Mouse (Mus musculus): Measurements from ENCODE around the gene Carmil1. TPM values are rescaled to one million over a fixed set of nuclear protein-coding genes. Genes with fewer than 3 reads are reported as not detected.

Gene Carmil1
- polyA plus RNA-seq, 1 experiment: 23.3 TPM

GRCm38 (mm10) chr13:24125865-24126264 lies 154.7 kb downstream of the Carmil1 start:
- Histone ChIP-seq H3K36me3 (ENCODE audit: control insufficient read depth, insufficient read depth, low read length, poor library complexity, severe bottlenecking) (no peaks in the 10 kb centered on the region), H3K4me3 (ENCODE audit: low read depth, low read length) (no peak overlapping the region), H3K4me1 (ENCODE audit: control insufficient read depth, insufficient read depth, low read length) (no peaks in the 10 kb centered on the region), H3K27me3 (ENCODE audit: control insufficient read depth, insufficient read depth, low read length, poor library complexity, severe bottlenecking) (no peaks in the 10 kb centered on the region), H3K27ac (ENCODE audit: insufficient read depth, low read length) (no peak overlapping the region), H3K9ac (ENCODE audit: low read depth, poor library complexity, severe bottlenecking) (no peak overlapping the region), H3K9me3 (replicated peaks; ENCODE audit: control insufficient read depth, insufficient read depth, low read length, poor library complexity, severe bottlenecking) (no peaks in the 10 kb centered on the region)
- TF ChIP-seq POLR2A (IDR thresholded peaks at IDR 0.05; ENCODE audit: insufficient read depth, low read length) (no peak), CTCF (IDR thresholded peaks at IDR 0.05; ENCODE audit: low read depth, low read length) (no peak), EP300 (IDR thresholded peaks at IDR 0.05; ENCODE audit: insufficient read depth, low read depth, low read length) (no peak)

- TF ChIP-seq POLR2A (IDR thresholded peaks at IDR 0.05; ENCODE audit: insufficient read depth, low read length) (no peak), CTCF (IDR thresholded peaks at IDR 0.05; ENCODE audit: low read depth, low read length) (no peak), EP300 (IDR thresholded peaks at IDR 0.05; ENCODE audit: insufficient read depth, low read depth, low read length) (no peak)
- no peaks in the 10 kb centered on the region for H3K9me3 ChIP-seq (replicated peaks; ENCODE audit: control insufficient read depth, insufficient read depth, low read length, poor library complexity, severe bottlenecking)
- no peaks in the 10 kb centered on the region for H3K36me3 ChIP-seq (ENCODE audit: control insufficient read depth, insufficient read depth, low read length, poor library complexity, severe bottlenecking)
- H3K27ac ChIP-seq (ENCODE audit: insufficient read depth, low read length): no peak overlapping the region
- H3K27me3 ChIP-seq (ENCODE audit: control insufficient read depth, insufficient read depth, low read length, poor library complexity, severe bottlenecking): no peaks in the 10 kb centered on the region
- H3K9ac ChIP-seq (ENCODE audit: low read depth, poor library complexity, severe bottlenecking): no peak overlapping the region
- no peaks in the 10 kb centered on the region for H3K4me1 ChIP-seq (ENCODE audit: control insufficient read depth, insufficient read depth, low read length)
- H3K4me3 ChIP-seq (ENCODE audit: low read depth, low read length): no peak overlapping the region
Observed at GRCm38 (mm10) chr13:24117181-24117812, 163.3 kb downstream of the Carmil1 start.

GRCm38 (mm10) chr13:24112689-24113348 lies 167.8 kb downstream of the Carmil1 start:
- Histone ChIP-seq H3K9me3 (replicated peaks; ENCODE audit: control insufficient read depth, insufficient read depth, low read length, poor library complexity, severe bottlenecking) (no peaks in the 10 kb centered on the region), H3K27ac (ENCODE audit: insufficient read depth, low read length) (no peak overlapping the region), H3K4me1 (ENCODE audit: control insufficient read depth, insufficient read depth, low read length) (no peaks in the 10 kb centered on the region), H3K36me3 (ENCODE audit: control insufficient read depth, insufficient read depth, low read length, poor library complexity, severe bottlenecking) (no peaks in the 10 kb centered on the region), H3K9ac (ENCODE audit: low read depth, poor library complexity, severe bottlenecking) (no peak overlapping the region), H3K27me3 (ENCODE audit: control insufficient read depth, insufficient read depth, low read length, poor library complexity, severe bottlenecking) (no peaks in the 10 kb centered on the region), H3K4me3 (ENCODE audit: low read depth, low read length) (no peak overlapping the region)
- TF ChIP-seq POLR2A (IDR thresholded peaks at IDR 0.05; ENCODE audit: insufficient read depth, low read length) (no peak), EP300 (IDR thresholded peaks at IDR 0.05; ENCODE audit: insufficient read depth, low read depth, low read length) (no peak), CTCF (IDR thresholded peaks at IDR 0.05; ENCODE audit: low read depth, low read length) (peak; percentile 61)

- Histone ChIP-seq H3K27ac (ENCODE audit: insufficient read depth, low read length) (no peak overlapping the region), H3K9me3 (replicated peaks; ENCODE audit: control insufficient read depth, insufficient read depth, low read length, poor library complexity, severe bottlenecking) (no peaks in the 10 kb centered on the region), H3K36me3 (ENCODE audit: control insufficient read depth, insufficient read depth, low read length, poor library complexity, severe bottlenecking) (no peaks in the 10 kb centered on the region), H3K9ac (ENCODE audit: low read depth, poor library complexity, severe bottlenecking) (no peak overlapping the region), H3K4me1 (ENCODE audit: control insufficient read depth, insufficient read depth, low read length) (no peaks in the 10 kb centered on the region), H3K27me3 (ENCODE audit: control insufficient read depth, insufficient read depth, low read length, poor library complexity, severe bottlenecking) (no peaks in the 10 kb centered on the region), H3K4me3 (ENCODE audit: low read depth, low read length) (no peak overlapping the region)
- TF ChIP-seq CTCF (IDR thresholded peaks at IDR 0.05; ENCODE audit: low read depth, low read length) (no peak), EP300 (IDR thresholded peaks at IDR 0.05; ENCODE audit: insufficient read depth, low read depth, low read length) (no peak), POLR2A (IDR thresholded peaks at IDR 0.05; ENCODE audit: insufficient read depth, low read length) (no peak)
Observed at GRCm38 (mm10) chr13:24110329-24110728, 170.3 kb downstream of the Carmil1 start.

- no peaks in the 10 kb centered on the region for H3K36me3 ChIP-seq (ENCODE audit: control insufficient read depth, insufficient read depth, low read length, poor library complexity, severe bottlenecking)
- H3K27ac ChIP-seq (ENCODE audit: insufficient read depth, low read length): no peak overlapping the region
- no peak overlapping the region for H3K4me3 ChIP-seq (ENCODE audit: low read depth, low read length)
- H3K27me3 ChIP-seq (ENCODE audit: control insufficient read depth, insufficient read depth, low read length, poor library complexity, severe bottlenecking): no peaks in the 10 kb centered on the region
- TF ChIP-seq CTCF (IDR thresholded peaks at IDR 0.05; ENCODE audit: low read depth, low read length) (no peak), POLR2A (IDR thresholded peaks at IDR 0.05; ENCODE audit: insufficient read depth, low read length) (no peak), EP300 (IDR thresholded peaks at IDR 0.05; ENCODE audit: insufficient read depth, low read depth, low read length) (no peak)
- no peak overlapping the region for H3K9ac ChIP-seq (ENCODE audit: low read depth, poor library complexity, severe bottlenecking)
- H3K9me3 ChIP-seq (replicated peaks; ENCODE audit: control insufficient read depth, insufficient read depth, low read length, poor library complexity, severe bottlenecking): no peaks in the 10 kb centered on the region
- no peaks in the 10 kb centered on the region for H3K4me1 ChIP-seq (ENCODE audit: control insufficient read depth, insufficient read depth, low read length)
Observed at GRCm38 (mm10) chr13:24108282-24108681, 172.3 kb downstream of the Carmil1 start.

- no peak overlapping the region for H3K9ac ChIP-seq (ENCODE audit: low read depth, poor library complexity, severe bottlenecking)
- H3K27ac ChIP-seq (ENCODE audit: insufficient read depth, low read length): no peak overlapping the region
- no peak for TF ChIP-seq EP300 (IDR thresholded peaks at IDR 0.05; ENCODE audit: insufficient read depth, low read depth, low read length)
- no peak for TF ChIP-seq POLR2A (IDR thresholded peaks at IDR 0.05; ENCODE audit: insufficient read depth, low read length)
- TF ChIP-seq CTCF (IDR thresholded peaks at IDR 0.05; ENCODE audit: low read depth, low read length): no peak
Observed at GRCm38 (mm10) chr13:24107058-24107457, 173.5 kb downstream of the Carmil1 start.

More at GRCm38 (mm10) chr13:24107058-24107457, 173.5 kb downstream of the Carmil1 start:
- Histone ChIP-seq H3K9me3 (replicated peaks; ENCODE audit: control insufficient read depth, insufficient read depth, low read length, poor library complexity, severe bottlenecking) (no peaks in the 10 kb centered on the region), H3K36me3 (ENCODE audit: control insufficient read depth, insufficient read depth, low read length, poor library complexity, severe bottlenecking) (no peaks in the 10 kb centered on the region), H3K4me3 (ENCODE audit: low read depth, low read length) (no peak overlapping the region), H3K4me1 (ENCODE audit: control insufficient read depth, insufficient read depth, low read length) (no peaks in the 10 kb centered on the region), H3K27me3 (ENCODE audit: control insufficient read depth, insufficient read depth, low read length, poor library complexity, severe bottlenecking) (no peaks in the 10 kb centered on the region)

Data from ES-Bruce4 (cell line).